Mouse (Mus musculus) cerebellum, adult 2 months (tissue): ENCODE data around the gene Evl. TPM values are rescaled to one million over a fixed set of nuclear protein-coding genes. Genes with fewer than 3 reads are reported as not detected.

ENCODE experiments used
- DNase-seq, 2 experiments: peaks; one replicate each; pipeline ENCODE4 v3.0.0; 2021
- H3K27ac ChIP-seq: fragments of 200-500 bp; 2 replicates; pipeline ENCODE4 v1.5.1; 2012; ENCODE audit warnings: low read length, control low read depth, inconsistent platforms; ENCODE audit not compliant: insufficient read depth
- H3K27me3 ChIP-seq: fragments of 200-500 bp; 2 replicates; pipeline ENCODE4 v1.6.1; 2012; ENCODE audit warnings: inconsistent platforms, mild to moderate bottlenecking, low read length, moderate library complexity; ENCODE audit not compliant: control insufficient read depth, insufficient read depth
- H3K4me1 ChIP-seq: fragments of 200-500 bp; 2 replicates; pipeline ENCODE4 v1.6.1; 2011; ENCODE audit warnings: low read length; ENCODE audit not compliant: control insufficient read depth, insufficient read depth
- H3K4me3 ChIP-seq: fragments of 200-500 bp; replicated peaks from 2 replicates; pipeline ENCODE3; 2011; ENCODE audit warnings: mild to moderate bottlenecking, low read depth, low read length, control low read depth; ENCODE audit not compliant: insufficient read depth
- CTCF ChIP-seq: fragments of 200-500 bp; IDR thresholded peaks from 2 replicates; pipeline ENCODE4 v1.5.1; 2011; ENCODE audit warnings: low read depth, mild to moderate bottlenecking, control low read depth, low read length, moderate library complexity, borderline replicate concordance; ENCODE audit not compliant: insufficient read depth
- POLR2A ChIP-seq: fragments of 200-500 bp; IDR thresholded peaks from 2 replicates; pipeline ENCODE4 v1.6.1; 2011; ENCODE audit warnings: low read length, control low read depth, borderline replicate concordance; ENCODE audit not compliant: insufficient read depth
- WGBS: fragments of 180-500 bp; shearing (Covaris S2); methylation state at CpG from one replicate; pipeline ENCODE4 v1.1.7; 2018; 5-methylcytosine and 5-hydroxymethylcytosine counted together
- polyA plus RNA-seq: library from polyadenylated mRNA; depleted of rRNA; stranded (reverse); fragments of >200 nt; gene quantifications from 2 replicates; pipeline ENCODE4 v1.2.3, GENCODE M21; 2012; rRNA removed

The Evl gene
- polyA plus RNA-seq, 1 experiment: 118 TPM

GRCm38 (mm10) chr12:108734386-108734785, 179.9 kb downstream of the Evl start:
- WGBS: 92% methylated on average over 2 of the region's 2 CpGs
- DNase-seq: no peak
- Histone ChIP-seq H3K4me1 (no peaks in the 10 kb centered on the region), H3K27ac (no peak overlapping the region), H3K27me3 (no peaks in the 10 kb centered on the region; the same call in 1 of the 2 replicates), H3K4me3 (no peak overlapping the region)
- TF ChIP-seq CTCF: no peak
- TF ChIP-seq POLR2A: no peak

- TF ChIP-seq POLR2A: no peak
- no peak for TF ChIP-seq CTCF
- H3K27ac ChIP-seq: no peak overlapping the region
- no peak overlapping the region for H3K4me3 ChIP-seq
- 88% methylated on average over 7 of the region's 7 CpGs for WGBS
- H3K4me1 ChIP-seq: no peaks in the 10 kb centered on the region
- H3K27me3 ChIP-seq: no peaks in the 10 kb centered on the region; the same call in 1 of the 2 replicates
- no peak for DNase-seq
Observed at GRCm38 (mm10) chr12:108737838-108738237, 183.3 kb downstream of the Evl start.

Other genes starting within 250 kb of the Evl start
- 4.4 and 4.8 TPM in 2 replicates for gene Hhipl1, start 248.4 kb upstream of the Evl start, polyA plus RNA-seq
- 88.8 and 93.7 TPM in 2 replicates for gene Cyp46a1, start 220.3 kb upstream of the Evl start, polyA plus RNA-seq
- gene Eml1, start 183.8 kb upstream of the Evl start, polyA plus RNA-seq: 89.7 and 93.9 TPM in 2 replicates
- 7.4 and 8.3 TPM in 2 replicates for gene Degs2, start 147.6 kb downstream of the Evl start, polyA plus RNA-seq
- 23.9 and 26.3 TPM in 2 replicates for gene Yy1, start 238.3 kb downstream of the Evl start, polyA plus RNA-seq